ENCODE assay signal across 14 mouse cellular contexts in the genomic region with DNA sequence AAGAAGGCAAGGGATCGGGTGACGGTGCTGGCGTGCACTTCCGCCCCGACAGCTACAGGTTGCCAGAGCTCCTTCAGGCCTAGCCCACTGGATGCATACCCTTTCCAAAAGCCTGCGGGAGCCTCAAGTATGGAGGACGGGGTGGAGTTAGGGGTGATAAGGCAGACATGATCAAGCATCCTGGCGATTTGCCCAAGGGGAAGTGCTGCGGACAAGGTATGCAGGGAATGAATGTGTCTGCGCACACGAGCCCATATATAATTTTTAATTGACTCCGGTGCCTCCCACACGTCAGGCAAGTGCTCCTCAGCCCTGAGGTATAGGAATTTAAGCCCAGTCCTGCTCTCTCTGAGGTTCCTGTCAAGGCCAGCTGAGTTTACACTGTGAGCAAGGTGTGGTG. TPM values are rescaled to one million over a fixed set of nuclear protein-coding genes. Genes with fewer than 3 reads are reported as not detected.
DNase-seq lines count a peak whose midpoint lies in the region; ATAC-seq and TF ChIP-seq lines count a peak whose summit lies in the region.
"Had no signal": no experiment of that assay in that cellular context is flagged by ENCODE, and none has a peak within 500 bp of the region (broad histone marks: within the 10 kb centered on the region; RNA-seq: fewer than 3 reads in every experiment).

No protein-coding gene starts in this region.

- no peaks in the 10 kb centered on the region for H3K36me3 ChIP-seq in heart, embryonic 12.5 days
- no peaks in the 10 kb centered on the region for H3K36me3 ChIP-seq in intestine, embryonic 16.5 days (ENCODE audit: control insufficient read depth, insufficient read depth, low read length)
- no peaks in the 10 kb centered on the region for H3K36me3 ChIP-seq in lung, postnatal 0 days (ENCODE audit: insufficient read depth, low read length)
- H3K36me3 ChIP-seq in forebrain, embryonic 10.5 days (replicated peaks): no peaks in the 10 kb centered on the region

- peaks cover 28% of the 10 kb centered on the region for H3K4me1 ChIP-seq in heart, embryonic 12.5 days (replicated peaks)
- peaks cover 13% of the 10 kb centered on the region; the same call in 1 of the 2 replicates for H3K4me1 ChIP-seq in intestine, embryonic 16.5 days (ENCODE audit: control insufficient read depth, insufficient read depth, low read length)
- H3K4me1 ChIP-seq in lung, postnatal 0 days (ENCODE audit: insufficient read depth, low read depth, low read length): peaks cover 5% of the 10 kb centered on the region; the same call in 1 of the 2 replicates
- peaks cover 12% of the 10 kb centered on the region for H3K4me1 ChIP-seq in forebrain, embryonic 10.5 days

- peak overlapping the region; percentile 6; the same call in 1 of the 2 replicates for H3K27ac ChIP-seq in heart, embryonic 12.5 days (ENCODE audit: poor library complexity, severe bottlenecking)
- H3K27ac ChIP-seq in intestine, embryonic 16.5 days (ENCODE audit: low read length): peak overlapping the region; percentile 39
- no peak overlapping the region for H3K27ac ChIP-seq in lung, postnatal 0 days (ENCODE audit: low read length)
- no peak overlapping the region for H3K27ac ChIP-seq in forebrain, embryonic 10.5 days

- H3K27me3 ChIP-seq in heart, embryonic 12.5 days (replicated peaks): 0 out of 2 replicates have a peak, but pooled peaks cover 3% of the 10 kb centered on the region
- no peaks in the 10 kb centered on the region for H3K27me3 ChIP-seq in intestine, embryonic 16.5 days (replicated peaks; ENCODE audit: control insufficient read depth, insufficient read depth, low read length)
- H3K27me3 ChIP-seq in lung, postnatal 0 days (replicated peaks; ENCODE audit: insufficient read depth, low read length): no peaks in the 10 kb centered on the region
- H3K27me3 ChIP-seq in forebrain, embryonic 10.5 days (ENCODE audit: poor library complexity, severe bottlenecking): no peaks in the 10 kb centered on the region

- peak overlapping the region; percentile 44 for H3K4me2 ChIP-seq in heart, embryonic 12.5 days
- peak overlapping the region; percentile 18; the same call in 1 of the 2 replicates for H3K4me2 ChIP-seq in intestine, embryonic 16.5 days (ENCODE audit: low read depth, low read length)
- peak overlapping the region; percentile 54 for H3K4me2 ChIP-seq in lung, postnatal 0 days (replicated peaks; ENCODE audit: low read depth, low read length)

- ATAC-seq in heart, embryonic 12.5 days (ENCODE audit: insufficient number of reproducible peaks, low FRiP score): peak; percentile 40; the same call in 1 of the 2 replicates
- ATAC-seq in intestine, embryonic 16.5 days: peak; percentile 47
- ATAC-seq in lung, postnatal 0 days: peak; percentile 49

- no peak for TF ChIP-seq EP300 in lung, postnatal 0 days (IDR thresholded peaks at IDR 0.05)

- TF ChIP-seq CTCF in lung, postnatal 0 days (IDR thresholded peaks at IDR 0.05): no peak

- H3K4me3 ChIP-seq in heart, embryonic 12.5 days: no peak overlapping the region
- H3K4me3 ChIP-seq in intestine, embryonic 16.5 days (ENCODE audit: low read length): no peak overlapping the region
- peak overlapping the region; percentile 22 for H3K4me3 ChIP-seq in lung, postnatal 0 days (ENCODE audit: low read depth, low read length)
- H3K4me3 ChIP-seq in forebrain, embryonic 10.5 days: no peak overlapping the region
- H3K4me3 ChIP-seq: megakaryocyte, embryonic 14.5 days had no signal

- H3K9ac ChIP-seq in heart, embryonic 12.5 days: no peak overlapping the region
- no peak overlapping the region for H3K9ac ChIP-seq in intestine, embryonic 16.5 days (ENCODE audit: low read depth, low read length)
- 0 out of 2 replicates have a peak overlapping the region, but pooled peaks have one; percentile 3 for H3K9ac ChIP-seq in lung, postnatal 0 days (replicated peaks; ENCODE audit: low read depth)

- no peak for DNase-seq in heart, adult 8-10 months (ENCODE audit: low spot score)
- DNase-seq in R1 (ENCODE audit: low read depth, low spot score): peak; percentile 75
- peak; percentile 52 for DNase-seq in lung, postnatal 0 days (ENCODE audit: low spot score)
- no peak for DNase-seq in frontal cortex, postnatal 36 days (ENCODE audit: low spot score in 2 of 2)
- no peak for DNase-seq in neural tube, embryonic 10.5 days (ENCODE audit: extremely low spot score, low spot score)
- no peak for DNase-seq in forebrain, embryonic 10.5 days (ENCODE audit: extremely low spot score, low spot score)
- DNase-seq: adrenal gland, adult 2 months had no signal

- 32% methylated on average over 13 of the region's 13 CpGs for WGBS in heart, embryonic 12.5 days
- 61% methylated on average over 13 of the region's 13 CpGs for WGBS in intestine, embryonic 16.5 days
- 23% methylated on average over 13 of the region's 13 CpGs for WGBS in lung, postnatal 0 days
- 83% methylated on average over 13 of the region's 13 CpGs for WGBS in forebrain, embryonic 10.5 days

- no peaks in the 10 kb centered on the region for H3K9me3 ChIP-seq in heart, embryonic 12.5 days (replicated peaks)
- H3K9me3 ChIP-seq in intestine, embryonic 16.5 days (ENCODE audit: control insufficient read depth, low read length): no peaks in the 10 kb centered on the region
- H3K9me3 ChIP-seq in lung, postnatal 0 days (ENCODE audit: low read length): no peaks in the 10 kb centered on the region
- H3K9me3 ChIP-seq in forebrain, embryonic 10.5 days: no peaks in the 10 kb centered on the region
- H3K9me3 ChIP-seq: megakaryocyte, embryonic 14.5 days had no signal

RNA-seq across cellular contexts. Expression of gene Aqp7, which starts 7.2 kb away (rescaled TPM):
- 0.09 TPM in 1 of 2 replicates, not detected in the other for polyA plus RNA-seq in heart, embryonic 12.5 days (2016; fragmentation: Nextera tagmentation; extraction: Ambion mirVana)
- total RNA-seq in heart, adult 8-10 months (2022): 10 to 100 TPM; 24.2 to 36.7 (median 31.4) TPM
- 0.56 and 0.83 TPM in 2 replicates for polyA plus RNA-seq in intestine, embryonic 16.5 days (2015; fragmentation: Nextera tagmentation; extraction: Ambion mirVana)
- polyA plus RNA-seq in lung, postnatal 0 days (2015; fragmentation: Nextera tagmentation; extraction: Ambion mirVana): 0.10 and 0.24 TPM in 2 replicates
- polyA plus RNA-seq in forebrain, embryonic 10.5 days (2016; fragmentation: Nextera tagmentation; extraction: Ambion mirVana): 0.06 and 0.07 TPM in 2 replicates
- total RNA-seq: CH12.LX; common myeloid progenitor, adult 5-6 weeks had no signal
- polyA plus RNA-seq: neural tube, embryonic 14.5 days had no signal

RNA-seq across cellular contexts. Expression of gene Aqp3, which starts 42.9 kb away (rescaled TPM):
- 2.2 and 2.6 TPM in 2 replicates for polyA plus RNA-seq in heart, embryonic 12.5 days (2016; fragmentation: Nextera tagmentation; extraction: Ambion mirVana)
- total RNA-seq in heart, adult 8-10 months (2022): not detected
- 4.4 and 4.5 TPM in 2 replicates for polyA plus RNA-seq in intestine, embryonic 16.5 days (2015; fragmentation: Nextera tagmentation; extraction: Ambion mirVana)
- 8.7 and 15.3 TPM in 2 replicates for polyA plus RNA-seq in lung, postnatal 0 days (2015; fragmentation: Nextera tagmentation; extraction: Ambion mirVana)
- polyA plus RNA-seq in forebrain, embryonic 10.5 days (2016; fragmentation: Nextera tagmentation; extraction: Ambion mirVana): 4.6 and 4.9 TPM in 2 replicates
- total RNA-seq: CH12.LX; common myeloid progenitor, adult 5-6 weeks; gastrocnemius, adult 8-10 months had no signal

Comparison
In these comparisons a context has a peak if more than half of its experiments do, and no peak if none do; other contexts are left out.
1. H3K27ac ChIP-seq: peak in heart, embryonic 12.5 days (single experiment) and intestine, embryonic 16.5 days (single experiment); none in lung, postnatal 0 days (single experiment) and forebrain, embryonic 10.5 days (single experiment).
2. DNase-seq: peak in R1 (single experiment) and lung, postnatal 0 days (single experiment); none in heart, adult 8-10 months (single experiment), frontal cortex, postnatal 36 days (0 of 2), neural tube, embryonic 10.5 days (single experiment) and forebrain, embryonic 10.5 days (single experiment).
3. Peak in every context shown above with its lines, with median percentiles within 50 percentile points of each other: ATAC-seq and H3K4me2 ChIP-seq.